Mouse (Mus musculus): ENCODE results near the gene Tdrkh. TPM values are rescaled to one million over a fixed set of nuclear protein-coding genes. Genes with fewer than 3 reads are reported as not detected.
A peak's percentile ranks its signal among the peaks of the same experiment; 100 is the strongest.

Gene Tdrkh
- polyA plus RNA-seq, 1 experiment, result 22.8 TPM

DNA sequence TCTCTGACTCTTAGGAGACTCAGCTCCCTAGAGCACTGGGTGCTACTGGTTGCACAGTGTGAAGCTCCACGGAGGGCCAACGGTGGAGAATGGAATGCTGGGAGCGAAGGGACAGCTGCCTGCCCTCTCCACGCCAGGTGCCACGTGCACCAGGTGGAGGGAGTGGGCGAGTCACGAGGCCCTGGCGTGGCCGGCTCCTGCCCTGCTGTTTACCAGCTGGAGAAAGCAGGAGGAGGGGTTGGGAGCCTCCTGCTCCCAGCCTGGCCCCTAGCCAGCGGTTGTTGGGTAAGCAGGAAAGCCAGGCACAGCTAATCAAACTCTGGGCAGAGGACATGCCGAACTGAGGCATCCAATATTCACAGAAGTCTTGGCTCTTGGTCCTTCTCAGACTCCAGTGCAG, 41.4 kb upstream of the Tdrkh start:
- DNase-seq, result peak; percentile 61 to 75
- no peak overlapping the region for H3K4me3 ChIP-seq (replicated peaks; ENCODE audit: insufficient read depth, low read depth, low read length)
- no peak overlapping the region for H3K27ac ChIP-seq (ENCODE audit: insufficient read depth, low read length)
- 2% methylated on average over 11 of the region's 11 CpGs for WGBS
- TF ChIP-seq CTCF (IDR thresholded peaks at IDR 0.05; ENCODE audit: borderline replicate concordance, insufficient read depth, low read depth, low read length) (no peak), POLR2A (IDR thresholded peaks at IDR 0.05; ENCODE audit: borderline replicate concordance, insufficient read depth, low read length) (no peak)
- H3K4me1 ChIP-seq (ENCODE audit: control insufficient read depth, insufficient read depth, low read length), result peaks cover 24% of the 10 kb centered on the region
- H3K27me3 ChIP-seq (ENCODE audit: control insufficient read depth, insufficient read depth, low read length), result no peaks in the 10 kb centered on the region

- Histone ChIP-seq H3K4me3 (replicated peaks; ENCODE audit: insufficient read depth, low read depth, low read length) (no peak overlapping the region), H3K4me1 (ENCODE audit: control insufficient read depth, insufficient read depth, low read length) (peaks cover 24% of the 10 kb centered on the region), H3K27ac (ENCODE audit: insufficient read depth, low read length) (no peak overlapping the region), H3K27me3 (ENCODE audit: control insufficient read depth, insufficient read depth, low read length) (no peaks in the 10 kb centered on the region)
- DNase-seq, result peak in 1 of 2 experiments; percentile 19
- TF ChIP-seq POLR2A (IDR thresholded peaks at IDR 0.05; ENCODE audit: borderline replicate concordance, insufficient read depth, low read length) (no peak), CTCF (IDR thresholded peaks at IDR 0.05; ENCODE audit: borderline replicate concordance, insufficient read depth, low read depth, low read length) (no peak)
- WGBS, result 0% methylated on average over 3 of the region's 3 CpGs
Observed at GRCm38 (mm10) chr3:94372038-94372437, 41.0 kb upstream of the Tdrkh start.

- peak within 1 kb of the TSS; percentile 45 for H3K27ac ChIP-seq (ENCODE audit: insufficient read depth, low read length)
- no peaks in the 10 kb centered on the region for H3K27me3 ChIP-seq (ENCODE audit: control insufficient read depth, insufficient read depth, low read length)
- DNase-seq, result peak; percentile 69 to 77
- TF ChIP-seq CTCF (IDR thresholded peaks at IDR 0.05; ENCODE audit: borderline replicate concordance, insufficient read depth, low read depth, low read length) (no peak), POLR2A (IDR thresholded peaks at IDR 0.05; ENCODE audit: borderline replicate concordance, insufficient read depth, low read length) (no peak)
- 13% methylated on average over 5 of the region's 5 CpGs for WGBS
- peaks cover 24% of the 10 kb centered on the region for H3K4me1 ChIP-seq (ENCODE audit: control insufficient read depth, insufficient read depth, low read length)
- peak within 1 kb of the TSS; percentile 59 for H3K4me3 ChIP-seq (replicated peaks; ENCODE audit: insufficient read depth, low read depth, low read length)
Observed at GRCm38 (mm10) chr3:94372641-94373040, 40.4 kb upstream of the Tdrkh start, which contains the start of gene Rorc. Rorc (plus strand) TSS chr3:94372794.

GRCm38 (mm10) chr3:94373090-94373489, 40.0 kb upstream of the Tdrkh start:
- TF ChIP-seq POLR2A (IDR thresholded peaks at IDR 0.05; ENCODE audit: borderline replicate concordance, insufficient read depth, low read length) (no peak), CTCF (IDR thresholded peaks at IDR 0.05; ENCODE audit: borderline replicate concordance, insufficient read depth, low read depth, low read length) (no peak)
- Histone ChIP-seq H3K4me3 (replicated peaks; ENCODE audit: insufficient read depth, low read depth, low read length) (peak overlapping the region; percentile 59), H3K27me3 (ENCODE audit: control insufficient read depth, insufficient read depth, low read length) (no peaks in the 10 kb centered on the region), H3K4me1 (ENCODE audit: control insufficient read depth, insufficient read depth, low read length) (peaks cover 24% of the 10 kb centered on the region), H3K27ac (ENCODE audit: insufficient read depth, low read length) (peak overlapping the region; percentile 45)
- 5% methylated on average over 10 of the region's 10 CpGs for WGBS
- peak; percentile 35 to 49 for DNase-seq

- Histone ChIP-seq H3K27me3 (ENCODE audit: control insufficient read depth, insufficient read depth, low read length) (no peaks in the 10 kb centered on the region), H3K4me1 (ENCODE audit: control insufficient read depth, insufficient read depth, low read length) (peaks cover 24% of the 10 kb centered on the region), H3K27ac (ENCODE audit: insufficient read depth, low read length) (peak overlapping the region; percentile 15; the same call in 1 of the 2 replicates), H3K4me3 (replicated peaks; ENCODE audit: insufficient read depth, low read depth, low read length) (peak overlapping the region; percentile 59)
- WGBS, result 4% methylated on average over 5 of the region's 5 CpGs
- DNase-seq, result peak; percentile 58 to 69
- no peak for TF ChIP-seq CTCF (IDR thresholded peaks at IDR 0.05; ENCODE audit: borderline replicate concordance, insufficient read depth, low read depth, low read length)
- TF ChIP-seq POLR2A (IDR thresholded peaks at IDR 0.05; ENCODE audit: borderline replicate concordance, insufficient read depth, low read length), result no peak
Observed at GRCm38 (mm10) chr3:94373597-94374011, 39.5 kb upstream of the Tdrkh start.

GRCm38 (mm10) chr3:94374636-94375035, 38.4 kb upstream of the Tdrkh start:
- no peak for DNase-seq
- H3K4me1 ChIP-seq (ENCODE audit: control insufficient read depth, insufficient read depth, low read length), result peaks cover 24% of the 10 kb centered on the region
- H3K27ac ChIP-seq (ENCODE audit: insufficient read depth, low read length), result no peak overlapping the region
- TF ChIP-seq CTCF (IDR thresholded peaks at IDR 0.05; ENCODE audit: borderline replicate concordance, insufficient read depth, low read depth, low read length), result no peak
- no peak for TF ChIP-seq POLR2A (IDR thresholded peaks at IDR 0.05; ENCODE audit: borderline replicate concordance, insufficient read depth, low read length)
- no peak overlapping the region for H3K4me3 ChIP-seq (replicated peaks; ENCODE audit: insufficient read depth, low read depth, low read length)
- no peaks in the 10 kb centered on the region for H3K27me3 ChIP-seq (ENCODE audit: control insufficient read depth, insufficient read depth, low read length)

GRCm38 (mm10) chr3:94375146-94375545, 37.9 kb upstream of the Tdrkh start:
- Histone ChIP-seq H3K27ac (ENCODE audit: insufficient read depth, low read length) (no peak overlapping the region), H3K4me1 (ENCODE audit: control insufficient read depth, insufficient read depth, low read length) (peaks cover 24% of the 10 kb centered on the region), H3K4me3 (replicated peaks; ENCODE audit: insufficient read depth, low read depth, low read length) (no peak overlapping the region), H3K27me3 (ENCODE audit: control insufficient read depth, insufficient read depth, low read length) (no peaks in the 10 kb centered on the region)
- TF ChIP-seq POLR2A (IDR thresholded peaks at IDR 0.05; ENCODE audit: borderline replicate concordance, insufficient read depth, low read length), result no peak
- 49% methylated on average over 2 of the region's 2 CpGs for WGBS
- DNase-seq, result peak; percentile 26 to 27

DNA sequence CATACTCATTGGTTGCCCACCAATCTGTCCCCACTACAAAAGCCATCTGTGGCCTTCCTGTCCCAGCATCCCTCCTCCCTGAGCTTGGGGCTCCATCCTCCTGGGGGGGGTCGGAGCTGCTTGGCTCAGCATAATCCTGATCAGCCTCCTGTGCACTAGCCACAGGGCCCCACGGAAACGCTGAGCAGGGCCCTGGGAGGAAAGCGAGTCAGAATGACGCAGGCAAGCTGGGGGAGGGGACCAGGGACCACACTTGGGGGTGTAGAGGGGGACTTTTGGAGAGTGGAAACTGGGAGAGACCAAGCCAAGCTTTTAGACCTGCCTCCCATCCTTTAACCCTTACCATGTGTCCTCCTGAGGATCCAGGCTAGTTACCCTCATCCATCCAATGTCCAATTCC, 37.2 kb upstream of the Tdrkh start:
- Histone ChIP-seq H3K4me1 (ENCODE audit: control insufficient read depth, insufficient read depth, low read length) (peaks cover 24% of the 10 kb centered on the region), H3K27me3 (ENCODE audit: control insufficient read depth, insufficient read depth, low read length) (no peaks in the 10 kb centered on the region), H3K4me3 (replicated peaks; ENCODE audit: insufficient read depth, low read depth, low read length) (no peak overlapping the region), H3K27ac (ENCODE audit: insufficient read depth, low read length) (no peak overlapping the region)
- TF ChIP-seq POLR2A (IDR thresholded peaks at IDR 0.05; ENCODE audit: borderline replicate concordance, insufficient read depth, low read length) (no peak), CTCF (IDR thresholded peaks at IDR 0.05; ENCODE audit: borderline replicate concordance, insufficient read depth, low read depth, low read length) (no peak)
- WGBS, result 71% methylated on average over 5 of the region's 5 CpGs
- DNase-seq, result no peak
